Comparison of ENCODE assay signal across 15 mouse cellular contexts in the genomic region with DNA sequence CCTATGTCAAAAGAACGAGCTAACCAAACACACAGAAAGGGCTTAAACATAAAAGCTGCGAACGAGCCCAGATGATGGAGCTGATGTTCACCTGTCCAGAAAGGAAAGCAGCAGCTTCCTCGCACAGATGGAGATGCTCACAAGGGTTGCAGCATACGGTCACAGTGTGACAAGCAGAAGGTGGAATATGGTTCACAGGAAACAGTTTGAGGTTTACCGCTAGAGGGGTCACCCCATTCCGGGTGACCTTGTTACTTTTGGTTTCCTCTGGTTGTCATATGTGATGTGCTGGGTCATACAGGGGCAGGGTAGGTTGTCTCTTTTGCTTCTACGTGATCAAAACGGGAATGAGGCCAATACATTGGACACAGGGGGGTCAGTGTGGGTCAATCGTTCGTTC. TPM values are rescaled to one million over a fixed set of nuclear protein-coding genes. Genes with fewer than 3 reads are reported as not detected.
A peak's percentile ranks its signal among the peaks of the same experiment; 100 is the strongest.
DNase-seq lines count a peak whose midpoint lies in the region; ATAC-seq lines count a peak whose summit lies in the region.
"Had no signal": no experiment of that assay in that cellular context is flagged by ENCODE, and none has a peak within 500 bp of the region (broad histone marks: within the 10 kb centered on the region; RNA-seq: fewer than 3 reads in every experiment).

No protein-coding gene starts in this region.

- ATAC-seq in CD4-positive, CD25-positive, alpha-beta regulatory T cell, adult 4 months = peak; percentile 79
- ATAC-seq in granulocyte monocyte progenitor cell, adult 5-6 weeks (replicated peaks; ENCODE audit: poor library complexity, severe bottlenecking) = peak; percentile 83
- peak; percentile 79 for ATAC-seq in monocyte, adult 5-6 weeks (replicated peaks; ENCODE audit: insufficient number of reproducible peaks, low FRiP score, low TSS enrichment, poor library complexity, severe bottlenecking)
- ATAC-seq in frontal cortex, adult (ENCODE audit: low TSS enrichment) = no peak
- ATAC-seq: hindbrain, embryonic 16.5 days; midbrain, embryonic 13.5 days had no signal

- DNase-seq in thymus, postnatal 25 days = peak; percentile 18
- DNase-seq in layer of hippocampus, postnatal 25 days (ENCODE audit: extremely low spot score in 1 of 2, low spot score in 1 of 2) = no peak
- no peak for DNase-seq in layer of hippocampus, postnatal 14 days (ENCODE audit: low spot score in 2 of 2)
- DNase-seq: cerebellum, adult 9-10 months; gastrocnemius, postnatal 10 days; heart, postnatal 10 days; kidney, adult 18-20 months; kidney, postnatal 25 days; lung, postnatal 10 days had no signal

RNA-seq across cellular contexts. Expression of gene Gxylt1, which starts 46.0 kb away (rescaled TPM):
- polyA plus RNA-seq in CD4-positive, CD25-positive, alpha-beta regulatory T cell, adult 4 months (2017; shearing (Covaris generic)) = 1 to 10 TPM; 5.6 to 6.6 TPM
- total RNA-seq in granulocyte monocyte progenitor cell, adult 5-6 weeks (2014; fragmentation: Nextera tagmentation) = 19.9 and 23.6 TPM in 2 replicates
- 33.4 and 33.6 TPM in 2 replicates for total RNA-seq in granulocyte monocyte progenitor cell, adult 5-6 weeks (2017)
- 47.3 to 60.0 TPM (median 56.2 TPM) in 3 replicates for total RNA-seq in monocyte, adult 5-6 weeks (2017)
- 10 to 100 TPM in 1 of 2 experiments, 1 to 10 TPM in 1; 8.2 to 10.6 TPM for total RNA-seq in layer of hippocampus, postnatal 25 days (2021)
- total RNA-seq in layer of hippocampus, postnatal 14 days (2021) = 1 to 10 TPM; 9.1 to 10.0 TPM
